Mouse (Mus musculus) adrenal gland, postnatal 36 days (tissue): ENCODE results near the gene U2af2. TPM values are rescaled to one million over a fixed set of nuclear protein-coding genes. Genes with fewer than 3 reads are reported as not detected.

Experiments used
- DNase-seq, 2 experiments: peaks; one replicate each; pipeline ENCODE4 v3.0.0; 2021; ENCODE audit warnings: mixed read lengths in 1 of 2
- total RNA-seq, 2 experiments: library from RNA; stranded (reverse); gene quantifications; 2 replicates each; pipeline ENCODE4 v1.2.3; 2021

U2af2 gene
- total RNA-seq, 2 experiments from 2014 or later: 143 to 180 TPM

GRCm38 (mm10) chr7:5037026-5037425 lies 24.9 kb upstream of the U2af2 start:
- no peak for DNase-seq

- DNase-seq: no peak
Observed at GRCm38 (mm10) chr7:5037467-5037866, 24.5 kb upstream of the U2af2 start.

- DNase-seq: peak; percentile 95 to 97
Observed at GRCm38 (mm10) chr7:5038109-5038732, 23.7 kb upstream of the U2af2 start, which contains the start of gene Zfp784. TSS of gene Zfp784 (minus strand) at chr7:5038446.

GRCm38 (mm10) chr7:5038940-5039339 lies 23.0 kb upstream of the U2af2 start:
- no peak for DNase-seq

GRCm38 (mm10) chr7:5044981-5045380 lies 17.0 kb upstream of the U2af2 start:
- no peak for DNase-seq

GRCm38 (mm10) chr7:5046112-5046511 lies 15.8 kb upstream of the U2af2 start:
- no peak for DNase-seq

- DNase-seq: no peak
Observed at GRCm38 (mm10) chr7:5047313-5047712, 14.6 kb upstream of the U2af2 start.

GRCm38 (mm10) chr7:5051193-5052192 lies 10.4 kb upstream of the U2af2 start, which contains the start of gene Zfp580:
TSS of gene Zfp580 (plus strand) at chr7:5051538.
- DNase-seq: peak; percentile 78 to 87

- DNase-seq: no peak
Observed at GRCm38 (mm10) chr7:5052438-5052837, 9.5 kb upstream of the U2af2 start.

- DNase-seq: no peak
Observed at GRCm38 (mm10) chr7:5052931-5053343, 9.0 kb upstream of the U2af2 start.

GRCm38 (mm10) chr7:5053456-5054179 lies 8.3 kb upstream of the U2af2 start:
- DNase-seq: no peak

GRCm38 (mm10) chr7:5056651-5057263 lies 5.2 kb upstream of the U2af2 start:
- no peak for DNase-seq

GRCm38 (mm10) chr7:5057381-5057780 lies 4.6 kb upstream of the U2af2 start:
- no peak for DNase-seq

GRCm38 (mm10) chr7:5057804-5058203 lies 4.1 kb upstream of the U2af2 start:
- no peak for DNase-seq

- no peak for DNase-seq
Observed at GRCm38 (mm10) chr7:5058631-5059030, 3.3 kb upstream of the U2af2 start.

GRCm38 (mm10) chr7:5059421-5059820 lies 2.5 kb upstream of the U2af2 start:
- no peak for DNase-seq

- peak; percentile 83 to 89 for DNase-seq
Observed at GRCm38 (mm10) chr7:5060239-5060731, 1.7 kb upstream of the U2af2 start.

- DNase-seq: peak; percentile 97 to 98
Observed at GRCm38 (mm10) chr7:5060944-5061773, 784 bp upstream of the U2af2 start.

- DNase-seq: peak; percentile 77 to 80
Observed at GRCm38 (mm10) chr7:5062360-5063001, 538 bp downstream of the U2af2 start.

- no peak for DNase-seq
Observed at GRCm38 (mm10) chr7:5064886-5065285, 2.9 kb downstream of the U2af2 start.
